Mouse (Mus musculus) lung, embryonic 14.5 days (tissue): ENCODE measurements around the gene Ciapin1. TPM values are rescaled to one million over a fixed set of nuclear protein-coding genes. Genes with fewer than 3 reads are reported as not detected.
"Not testable (repeated sequence)": the region's sequence is repeated elsewhere in the genome, so short reads cannot be mapped to it uniquely, and the experiment has no call there.

ENCODE experiments used
- ATAC-seq: fragments of 200-750 bp; cut with Nextera tagmentation; 2 replicates; pipeline ENCODE4 v1.8.0; 2017; ENCODE audit warnings: mild to moderate bottlenecking, moderate TSS enrichment, moderate library complexity; ENCODE audit not compliant: insufficient read depth
- DNase-seq: peaks from one replicate; pipeline ENCODE4 v3.0.0-alpha.2; 2015
- H3K27ac ChIP-seq: fragments of 300-500 bp; sonication (generic); 2 replicates; pipeline ENCODE4 v1.5.1; 2014; ENCODE audit warnings: low read depth, mild to moderate bottlenecking, moderate library complexity
- H3K27me3 ChIP-seq: fragments of 300-500 bp; sonication (generic); 2 replicates; pipeline ENCODE4 v1.6.1; 2014; ENCODE audit warnings: low read length, control low read depth; ENCODE audit not compliant: insufficient read depth
- H3K36me3 ChIP-seq: fragments of 300-500 bp; sonication (generic); 2 replicates; pipeline ENCODE4 v1.6.1; 2014; ENCODE audit warnings: control low read depth; ENCODE audit not compliant: insufficient read depth
- H3K4me1 ChIP-seq: fragments of 300-500 bp; sonication (generic); 2 replicates; pipeline ENCODE4 v1.6.1; 2014; ENCODE audit warnings: antibody characterized with exemption, control low read depth; ENCODE audit not compliant: insufficient read depth
- H3K4me2 ChIP-seq: fragments of 300-500 bp; sonication (generic); 2 replicates; pipeline ENCODE4 v1.6.1; 2014; ENCODE audit warnings: mild to moderate bottlenecking
- H3K4me3 ChIP-seq: fragments of 300-500 bp; sonication (generic); 2 replicates; pipeline ENCODE4 v1.5.1; 2014; ENCODE audit warnings: low read depth, low read length
- H3K9ac ChIP-seq: fragments of 300-500 bp; sonication (generic); 2 replicates; pipeline ENCODE4 v1.6.1; 2014
- H3K9me3 ChIP-seq: fragments of 300-500 bp; sonication (generic); 2 replicates; pipeline ENCODE4 v1.6.1; 2016; ENCODE audit warnings: low read depth, low read length, control low read depth
- CTCF ChIP-seq: IDR thresholded peaks from 2 replicates; pipeline ENCODE4 v1.5.1; 2016; ENCODE audit warnings: antibody characterized with exemption, low read depth
- WGBS: fragments of 180-500 bp; shearing (Covaris S2); extraction: QIAGEN DNeasy Blood & Tissue Kit; methylation state at CpG from one replicate; pipeline ENCODE4 v1.1.7; 2014; 5-methylcytosine and 5-hydroxymethylcytosine counted together
- polyA plus RNA-seq: library from polyadenylated mRNA; unstranded; fragments of >200 nt; fragmentation: Nextera tagmentation; extraction: Ambion mirVana; gene quantifications from 2 replicates; pipeline ENCODE4 v1.2.1, GENCODE M21; 2014

Gene Ciapin1
- polyA plus RNA-seq, 1 experiment from 2014 or later, result 105 TPM

DNA sequence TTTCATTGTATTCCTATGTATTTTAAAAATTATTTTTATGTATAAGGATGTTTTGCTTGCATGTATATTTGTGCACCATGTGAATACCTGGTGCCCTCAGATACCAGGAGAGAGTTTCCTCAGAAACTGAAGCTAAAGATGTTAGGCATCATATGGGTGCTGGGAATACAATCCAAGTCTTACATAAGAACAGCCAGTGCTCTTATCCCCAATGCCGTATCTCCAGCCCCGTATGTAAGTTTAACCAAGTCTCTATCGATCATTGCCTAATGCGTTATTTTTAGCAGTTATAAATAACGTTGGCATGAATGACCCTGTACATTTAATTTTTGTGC lies 18.8 kb upstream of the Ciapin1 start:
- ATAC-seq (0 out of 2 replicates have a peak, but pooled peaks have one; percentile 7), DNase-seq (no peak)
- Histone ChIP-seq H3K27ac (no peak overlapping the region), H3K27me3 (no peaks in the 10 kb centered on the region), H3K9me3 (no peaks in the 10 kb centered on the region), H3K4me3 (peak overlapping the region; percentile 66), H3K36me3 (peaks cover 57% of the 10 kb centered on the region), H3K4me1 (peaks cover 2% of the 10 kb centered on the region; the same call in 1 of the 2 replicates), H3K4me2 (no peak overlapping the region), H3K9ac (no peak overlapping the region)
- no peak for TF ChIP-seq CTCF
- WGBS, result 26% methylated on average over 5 of the region's 5 CpGs

DNA sequence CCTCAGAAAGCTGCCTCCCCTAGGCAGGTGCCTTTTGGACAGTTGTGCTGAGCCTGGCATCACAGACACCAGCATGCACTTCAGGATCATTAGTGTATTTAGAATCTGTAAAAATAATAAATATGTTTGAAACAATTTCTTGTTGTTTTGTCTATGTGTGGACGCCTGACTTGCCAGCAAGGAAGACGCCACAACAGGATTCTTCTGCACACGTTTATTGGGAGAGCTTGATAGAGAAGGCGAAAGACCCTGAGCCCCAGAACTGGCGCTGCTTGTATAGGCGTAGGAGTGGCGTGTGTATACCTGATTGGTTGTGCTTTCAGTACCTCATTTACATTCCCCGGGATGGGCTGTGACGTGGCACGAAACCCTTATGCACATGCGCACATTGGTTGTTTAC lies 16.6 kb upstream of the Ciapin1 start:
- 85% methylated on average over 11 of the region's 11 CpGs for WGBS
- not testable (repeated sequence) for H3K27ac ChIP-seq, ATAC-seq, H3K27me3 ChIP-seq, H3K4me3 ChIP-seq, H3K9ac ChIP-seq, H3K4me1 ChIP-seq, H3K4me2 ChIP-seq, H3K9me3 ChIP-seq, DNase-seq
- peaks cover 51% of the 10 kb centered on the region for H3K36me3 ChIP-seq

DNA sequence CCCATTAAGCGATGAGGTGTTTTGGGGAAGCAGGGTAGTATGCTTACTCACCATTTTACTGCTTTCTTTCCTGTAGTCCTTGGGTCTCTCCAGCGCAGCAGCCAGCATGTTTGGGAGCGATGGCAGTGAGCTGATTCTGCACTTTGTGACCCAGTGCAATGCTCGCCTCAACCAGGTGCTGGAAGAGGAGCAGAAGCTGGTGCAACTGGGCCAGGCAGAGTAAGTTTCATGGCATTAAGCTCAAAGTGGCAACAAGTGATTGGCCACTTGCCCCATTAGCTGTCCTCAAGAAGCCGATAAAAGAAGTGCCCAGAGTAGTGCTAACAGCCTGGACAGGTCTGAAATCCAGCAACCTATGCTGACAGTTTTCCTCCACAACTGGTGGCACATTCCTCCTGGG lies 11.9 kb upstream of the Ciapin1 start:
- ATAC-seq (no peak), DNase-seq (no peak)
- Histone ChIP-seq H3K4me1 (no peaks in the 10 kb centered on the region), H3K4me3 (no peak overlapping the region), H3K27me3 (no peaks in the 10 kb centered on the region), H3K4me2 (no peak overlapping the region), H3K9ac (no peak overlapping the region), H3K9me3 (no peaks in the 10 kb centered on the region), H3K36me3 (peaks cover 64% of the 10 kb centered on the region), H3K27ac (no peak overlapping the region)
- WGBS, result 91% methylated on average over 5 of the region's 5 CpGs
- no peak for TF ChIP-seq CTCF

DNA sequence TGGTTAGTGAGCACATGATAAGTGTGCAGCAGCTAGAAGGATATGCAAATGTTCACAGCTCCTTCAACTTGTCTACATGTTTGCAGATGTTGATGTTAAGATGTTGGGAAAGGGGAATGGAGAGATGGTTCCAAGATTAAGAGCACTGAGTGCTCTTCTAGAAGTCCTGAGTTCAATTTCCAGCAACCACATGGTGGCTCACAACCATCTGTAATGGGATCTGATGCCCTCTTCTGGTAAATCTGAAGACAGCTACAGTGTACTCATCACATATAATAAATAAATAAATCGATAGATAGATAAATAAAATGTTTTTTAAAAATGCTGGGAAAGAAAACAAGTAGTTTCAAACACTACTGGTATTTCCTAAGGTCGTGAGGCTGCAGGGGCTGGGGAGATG lies 3.0 kb upstream of the Ciapin1 start:
- H3K4me2 ChIP-seq, result no peak overlapping the region
- H3K9ac ChIP-seq, result no peak overlapping the region
- H3K36me3 ChIP-seq, result peaks cover 25% of the 10 kb centered on the region
- H3K27ac ChIP-seq, result no peak overlapping the region
- DNase-seq, result no peak
- no peak for TF ChIP-seq CTCF
- H3K27me3 ChIP-seq, result no peaks in the 10 kb centered on the region
- ATAC-seq, result no peak
- WGBS, result 37% methylated on average over 2 of the region's 2 CpGs
- H3K9me3 ChIP-seq, result no peaks in the 10 kb centered on the region
- H3K4me3 ChIP-seq, result no peak overlapping the region
- peaks cover 6% of the 10 kb centered on the region for H3K4me1 ChIP-seq

DNA sequence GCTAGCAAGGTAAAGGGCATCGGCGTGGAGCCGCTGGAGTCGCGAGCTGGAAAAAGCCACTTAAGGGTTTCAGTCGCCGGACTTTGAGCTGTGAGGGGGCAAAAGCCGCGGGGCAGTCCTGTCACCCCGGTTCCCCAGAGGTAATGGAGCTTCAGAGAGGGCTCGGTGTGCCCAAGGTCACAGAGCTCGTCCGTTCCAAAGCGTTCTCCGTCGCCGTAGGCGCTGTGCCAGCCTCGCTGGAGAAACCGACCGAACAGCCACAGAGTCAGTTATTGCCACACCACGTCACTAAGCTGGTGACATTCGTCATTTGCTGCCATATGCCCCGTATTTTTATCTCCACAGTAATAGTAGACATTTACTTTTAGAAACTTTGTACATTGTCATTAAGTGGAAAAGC lies 442 bp upstream of the Ciapin1 start:
- H3K9ac ChIP-seq, result peak overlapping the region; percentile 80
- H3K36me3 ChIP-seq, result peaks cover 6% of the 10 kb centered on the region; the same call in 1 of the 2 replicates
- peak overlapping the region; percentile 72 for H3K4me2 ChIP-seq
- DNase-seq (peak; percentile 76), ATAC-seq (peak; percentile 58)
- no peaks in the 10 kb centered on the region for H3K27me3 ChIP-seq
- H3K4me1 ChIP-seq, result peaks cover 6% of the 10 kb centered on the region
- peak overlapping the region; percentile 80 for H3K27ac ChIP-seq
- WGBS, result under 1% methylated on average over 24 of the region's 24 CpGs
- no peak for TF ChIP-seq CTCF
- H3K9me3 ChIP-seq, result no peaks in the 10 kb centered on the region
- H3K4me3 ChIP-seq, result peak overlapping the region; percentile 91

DNA sequence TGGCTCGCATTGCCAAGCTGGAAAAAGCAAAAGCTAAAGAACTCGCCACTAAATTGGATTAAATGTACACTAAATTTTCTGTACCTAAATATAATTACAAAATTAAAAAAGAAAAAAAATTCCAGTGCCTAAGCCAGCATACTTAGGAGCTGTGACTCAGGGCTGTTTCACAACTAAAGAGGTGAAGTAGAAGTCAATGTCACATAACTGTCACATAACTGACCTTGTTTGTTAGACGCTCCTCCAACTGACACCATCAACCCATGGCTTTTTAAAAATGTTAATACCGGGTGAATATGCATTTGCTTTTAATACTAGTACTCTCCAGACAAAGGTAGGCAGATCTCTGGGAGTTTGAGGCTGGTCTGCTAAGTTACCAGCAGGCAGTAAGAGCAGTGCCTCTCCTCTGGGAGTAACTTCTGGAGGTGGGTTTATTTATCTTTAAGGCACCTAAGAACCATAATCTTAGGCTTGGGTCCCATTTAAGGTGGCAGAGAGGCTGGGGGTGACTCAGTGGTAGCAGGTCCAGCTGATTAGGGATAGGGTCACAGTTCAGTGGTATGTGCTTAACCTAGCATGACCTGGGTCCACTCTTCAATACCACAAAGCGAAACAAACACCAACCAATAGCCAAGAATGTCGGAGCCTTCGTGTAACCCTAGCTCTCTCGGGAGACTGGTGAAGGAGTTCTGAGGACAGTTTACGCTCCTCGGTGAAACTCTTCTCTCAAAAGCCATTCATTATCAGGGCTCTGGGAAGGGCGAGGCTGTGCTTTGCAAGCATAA lies 1.5 kb downstream of the Ciapin1 start:
- H3K4me1 ChIP-seq, result peaks cover 6% of the 10 kb centered on the region
- no peak for TF ChIP-seq CTCF
- H3K27me3 ChIP-seq, result no peaks in the 10 kb centered on the region
- H3K9me3 ChIP-seq, result no peaks in the 10 kb centered on the region
- H3K9ac ChIP-seq, result peak overlapping the region; percentile 80
- H3K4me2 ChIP-seq, result peak overlapping the region; percentile 72
- H3K27ac ChIP-seq, result no peak overlapping the region
- ATAC-seq (no peak), DNase-seq (no peak)
- WGBS, result 59% methylated on average over 11 of the region's 11 CpGs
- peaks cover 9% of the 10 kb centered on the region for H3K36me3 ChIP-seq
- peak overlapping the region; percentile 91 for H3K4me3 ChIP-seq

DNA sequence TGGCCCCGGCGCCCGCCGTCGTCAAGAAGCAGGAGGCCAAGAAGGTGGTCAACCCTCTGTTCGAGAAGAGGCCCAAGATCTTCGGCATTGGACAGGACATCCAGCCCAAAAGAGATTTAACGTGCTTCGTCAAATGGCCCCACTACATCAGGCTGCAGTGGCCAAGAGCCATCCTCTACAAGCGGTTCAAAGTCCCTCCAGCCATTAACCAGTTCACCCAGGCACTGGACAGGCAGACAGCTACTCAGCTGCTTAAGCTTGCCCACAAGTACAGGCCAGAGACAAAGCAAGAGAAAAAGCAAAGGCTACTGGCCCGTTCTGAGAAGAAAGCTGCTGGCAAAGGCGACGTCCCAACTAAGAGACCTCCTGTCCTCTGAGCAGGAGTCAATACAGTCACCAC lies 2.4 kb downstream of the Ciapin1 start:
- not testable (repeated sequence) for H3K9ac ChIP-seq, H3K9me3 ChIP-seq, H3K27ac ChIP-seq, DNase-seq, ATAC-seq, H3K27me3 ChIP-seq, H3K4me1 ChIP-seq, H3K4me2 ChIP-seq, H3K4me3 ChIP-seq
- H3K36me3 ChIP-seq, result peaks cover 16% of the 10 kb centered on the region
- WGBS, result 96% methylated on average over 13 of the region's 13 CpGs

DNA sequence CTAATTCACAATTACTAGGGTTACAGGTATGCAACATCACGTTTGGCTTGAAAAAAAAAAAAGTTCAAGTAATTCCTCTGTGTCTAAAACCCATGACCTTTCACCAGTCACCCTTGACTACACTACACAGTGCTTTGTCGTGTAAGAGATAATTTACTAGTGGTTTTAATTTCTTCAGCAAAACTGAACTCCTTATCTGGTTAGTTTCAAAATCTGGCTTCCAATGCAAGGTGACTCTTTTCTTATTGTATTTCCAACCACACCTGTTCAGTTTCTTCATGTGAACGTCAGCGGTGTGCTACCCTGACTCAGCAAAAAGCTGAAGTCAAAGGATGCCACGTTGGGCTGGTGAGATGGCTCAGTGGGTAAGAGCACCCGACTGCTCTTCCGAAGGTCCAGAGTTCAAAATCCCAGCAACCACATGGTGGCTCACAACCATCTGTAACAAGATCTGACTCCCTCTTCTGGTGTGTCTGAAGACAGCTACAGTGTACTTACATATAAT lies 4.2 kb downstream of the Ciapin1 start:
- peaks cover 25% of the 10 kb centered on the region for H3K36me3 ChIP-seq
- H3K27me3 ChIP-seq, H3K9ac ChIP-seq, H3K4me2 ChIP-seq, H3K4me1 ChIP-seq, H3K9me3 ChIP-seq, ATAC-seq, H3K4me3 ChIP-seq, H3K27ac ChIP-seq, DNase-seq: not testable (repeated sequence)
- WGBS, result 75% methylated on average over 7 of the region's 7 CpGs
